9 mouse cellular contexts compared by ENCODE assay signal in the genomic region with DNA sequence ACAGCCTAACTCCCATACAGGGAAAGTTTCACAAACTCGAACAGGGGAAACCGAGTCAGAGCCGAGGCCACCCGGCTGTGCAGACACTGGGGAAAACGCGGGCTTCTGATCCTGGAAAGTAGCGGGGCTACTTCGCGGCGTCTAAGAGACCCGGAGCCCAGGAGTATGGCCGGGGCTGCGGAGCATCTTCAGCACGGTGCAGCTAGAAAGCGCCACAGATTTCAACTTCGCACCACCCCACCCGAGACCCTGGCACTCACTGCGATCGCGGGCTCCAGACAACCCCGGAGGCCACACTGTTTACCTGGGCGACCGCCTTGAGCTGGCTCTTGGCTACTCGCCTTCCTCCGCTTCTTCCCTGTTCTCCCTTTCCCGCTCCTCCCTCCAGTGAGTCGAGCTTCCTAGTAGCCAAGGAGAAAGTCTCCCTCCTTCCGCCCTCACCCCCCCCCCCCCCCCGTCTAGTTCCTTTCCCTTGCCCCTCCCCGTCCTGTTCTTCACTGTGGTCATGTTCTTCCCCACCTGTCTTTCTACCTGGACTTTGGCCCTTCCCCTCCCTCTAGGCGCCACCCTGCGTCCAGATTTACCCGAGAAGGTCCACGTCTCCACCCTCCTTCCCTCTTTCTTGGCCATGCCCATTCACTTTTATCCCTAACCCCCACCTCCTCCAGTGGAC. TPM values are rescaled to one million over a fixed set of nuclear protein-coding genes. Genes with fewer than 3 reads are reported as not detected.
DNase-seq lines count a peak whose midpoint lies in the region; ATAC-seq and TF ChIP-seq lines count a peak whose summit lies in the region.
"Had no signal": no experiment of that assay in that cellular context is flagged by ENCODE, and none has a peak within 500 bp of the region (broad histone marks: within the 10 kb centered on the region; RNA-seq: fewer than 3 reads in every experiment).

A gene (minus strand): TSS at position 376 of the 673 bp plus-strand sequence.

- no peak for TF ChIP-seq CTCF in forebrain, postnatal 0 days (IDR thresholded peaks at IDR 0.05; ENCODE audit: low read depth)

- no peaks in the 10 kb centered on the region for H3K79me2 ChIP-seq in macrophage (ENCODE audit: inconsistent target)

- peak within 1 kb of the TSS; percentile 19; the same call in 1 of the 2 replicates for H3K4me3 ChIP-seq in forebrain, embryonic 10.5 days
- no peak within 1 kb of the TSS for H3K4me3 ChIP-seq in forebrain, postnatal 0 days (ENCODE audit: low read depth, low read length)
- peak within 1 kb of the TSS; percentile 22 for H3K4me3 ChIP-seq in hindbrain, embryonic 10.5 days
- peak within 1 kb of the TSS; percentile 84 for H3K4me3 ChIP-seq in macrophage (ENCODE audit: inconsistent target)

- 20% methylated on average over 33 of the region's 34 CpGs for WGBS in forebrain, embryonic 10.5 days
- 18% methylated on average over 32 of the region's 34 CpGs for WGBS in forebrain, postnatal 0 days
- WGBS in hindbrain, embryonic 10.5 days = 23% methylated on average over 32 of the region's 34 CpGs
- WGBS in macrophage (ENCODE audit: missing documents) = 3% methylated on average over 26 of the region's 34 CpGs

- no peak for ATAC-seq in forebrain, postnatal 0 days

- peaks cover 95% of the 10 kb centered on the region for H3K27me3 ChIP-seq in forebrain, embryonic 10.5 days (ENCODE audit: poor library complexity, severe bottlenecking)
- peaks cover 37% of the 10 kb centered on the region for H3K27me3 ChIP-seq in forebrain, postnatal 0 days (ENCODE audit: insufficient read depth, low read length)
- H3K27me3 ChIP-seq in hindbrain, embryonic 10.5 days (ENCODE audit: insufficient read depth, poor library complexity, severe bottlenecking) = peaks cover 93% of the 10 kb centered on the region

- no peak for DNase-seq in forebrain, embryonic 10.5 days (ENCODE audit: extremely low spot score, low spot score)
- DNase-seq in forebrain, postnatal 0 days = no peak
- peak; percentile 32 for DNase-seq in CD4-positive, CD25-positive, alpha-beta regulatory T cell, adult 2 months (ENCODE audit: low read depth, low spot score)
- DNase-seq in hindbrain, embryonic 10.5 days (ENCODE audit: low spot score) = no peak
- no peak for DNase-seq in thymus, postnatal 0 days (ENCODE audit: low spot score)
- DNase-seq in adrenal gland, adult 2 months = no peak
- DNase-seq in right cerebral cortex, postnatal 14 days = no peak
- DNase-seq: thymus, adult 18-20 months had no signal

- H3K9ac ChIP-seq in forebrain, postnatal 0 days = no peak within 1 kb of the TSS

- H3K4me2 ChIP-seq in forebrain, postnatal 0 days (ENCODE audit: low read depth) = no peak within 1 kb of the TSS

- no peaks in the 10 kb centered on the region for H3K9me3 ChIP-seq in forebrain, embryonic 10.5 days
- no peaks in the 10 kb centered on the region for H3K9me3 ChIP-seq in forebrain, postnatal 0 days (ENCODE audit: low read length)
- H3K9me3 ChIP-seq in hindbrain, embryonic 10.5 days = 0 out of 2 replicates have a peak, but pooled peaks cover 2% of the 10 kb centered on the region

- H3K4me1 ChIP-seq in forebrain, embryonic 10.5 days = peaks cover 27% of the 10 kb centered on the region
- no peaks in the 10 kb centered on the region for H3K4me1 ChIP-seq in forebrain, postnatal 0 days (ENCODE audit: insufficient read depth)
- peaks cover 20% of the 10 kb centered on the region for H3K4me1 ChIP-seq in hindbrain, embryonic 10.5 days (replicated peaks)

- H3K36me3 ChIP-seq in forebrain, embryonic 10.5 days (replicated peaks) = no peaks in the 10 kb centered on the region
- no peaks in the 10 kb centered on the region for H3K36me3 ChIP-seq in forebrain, postnatal 0 days (ENCODE audit: insufficient read depth)
- H3K36me3 ChIP-seq in hindbrain, embryonic 10.5 days = no peaks in the 10 kb centered on the region
- no peaks in the 10 kb centered on the region for H3K36me3 ChIP-seq in macrophage (ENCODE audit: inconsistent target)

- no peak within 1 kb of the TSS for H3K27ac ChIP-seq in forebrain, embryonic 10.5 days
- no peak within 1 kb of the TSS for H3K27ac ChIP-seq in forebrain, postnatal 0 days (ENCODE audit: low read depth, low read length)
- H3K27ac ChIP-seq in hindbrain, embryonic 10.5 days = no peak within 1 kb of the TSS
- peak within 1 kb of the TSS; percentile 21; the same call in 1 of the 2 replicates for H3K27ac ChIP-seq in macrophage

RNA-seq across cellular contexts. Expression of the gene that starts here (rescaled TPM):
- polyA plus RNA-seq in forebrain, embryonic 10.5 days (2016; fragmentation: Nextera tagmentation; extraction: Ambion mirVana) = 0.41 and 0.69 TPM in 2 replicates
- 0.24 and 0.92 TPM in 2 replicates for total RNA-seq in forebrain, postnatal 0 days (2014; rRNA removed)
- 0.44 and 0.49 TPM in 2 replicates for polyA plus RNA-seq in forebrain, postnatal 0 days (2015; fragmentation: Nextera tagmentation; extraction: Ambion mirVana)
- polyA plus RNA-seq in hindbrain, embryonic 10.5 days (2016; fragmentation: Nextera tagmentation; extraction: Ambion mirVana) = 0.64 and 1.0 TPM in 2 replicates
- total RNA-seq in macrophage (2018; cell fraction: chromatin; rRNA removed) = 1 to 10 TPM in 19 of 26 experiments, under 1 TPM in 7; 0.61 to 8.4 (median 2.5) TPM
- total RNA-seq in macrophage (2018; cell fraction: cytosol; rRNA removed) = 10 to 100 TPM in 21 of 26 experiments, 1 to 10 TPM in 5; 7.2 to 23.9 (median 12.5) TPM
- total RNA-seq in macrophage (2018; cell fraction: nucleus; rRNA removed) = 10 to 100 TPM in 19 of 26 experiments, 1 to 10 TPM in 7; 5.3 to 26.2 (median 11.7) TPM
- polyA plus RNA-seq in macrophage (2018) = 13.1 to 16.5 TPM (median 14.2 TPM) in 3 replicates
- polyA plus RNA-seq in thymus, postnatal 0 days (2015; fragmentation: Nextera tagmentation; extraction: Ambion mirVana) = 2.1 and 2.7 TPM in 2 replicates
- total RNA-seq in adrenal gland, adult 2 months (2021) = 1 to 10 TPM; 4.4 to 5.7 TPM
- 14.4 and 17.5 TPM in 2 replicates for polyA plus RNA-seq in adrenal gland, adult 2 months (2012; rRNA removed)
